Mouse (Mus musculus): ENCODE results near the gene Cited4. TPM values are rescaled to one million over a fixed set of nuclear protein-coding genes. Genes with fewer than 3 reads are reported as not detected.
A peak's percentile ranks its signal among the peaks of the same experiment; 100 is the strongest.

Cited4 gene
- not detected for polyA plus RNA-seq (2012; fragmentation: generic; extraction: Trizol)

GRCm38 (mm10) chr4:120666358-120667024 is at the start of gene Cited4:
TSS of gene Cited4 (plus strand) at chr4:120666572.
- H3K4me2 ChIP-seq (ENCODE audit: low read depth) = no peak within 1 kb of the TSS
- H3K4me3 ChIP-seq = no peak within 1 kb of the TSS

GRCm38 (mm10) chr4:120627728-120628127 is 38.6 kb upstream of the Cited4 start:
- Histone ChIP-seq H3K4me3 (no peak overlapping the region), H3ac (ENCODE audit: control insufficient read depth, insufficient read length) (no peak overlapping the region), H3K27me3 (ENCODE audit: control insufficient read depth, insufficient read depth, insufficient read length) (peaks cover 2% of the 10 kb centered on the region), H3K36me3 (ENCODE audit: control insufficient read depth, insufficient read depth) (no peaks in the 10 kb centered on the region), H3K79me2 (ENCODE audit: control insufficient read depth, insufficient read depth) (no peaks in the 10 kb centered on the region), H3K4me2 (ENCODE audit: low read depth) (no peak overlapping the region)
- TF ChIP-seq MYOG (IDR thresholded peaks at IDR 0.05; ENCODE audit: control insufficient read depth in 1 of 3, insufficient read depth in 1 of 3, insufficient read length in 2 of 3, low read depth in 2 of 3) (no peak), POLR2A (IDR thresholded peaks at IDR 0.05; ENCODE audit: insufficient read length, low read depth) (no peak), USF1 (IDR thresholded peaks at IDR 0.05; ENCODE audit: low read depth) (peak; percentile 1), REST (IDR thresholded peaks at IDR 0.05; ENCODE audit: insufficient read depth, insufficient read length) (no peak), MYOD1 (IDR thresholded peaks at IDR 0.05; ENCODE audit: control insufficient read depth in 1 of 3, insufficient read length in 2 of 3, low read depth in 2 of 3) (no peak), TCF12 (IDR thresholded peaks at IDR 0.05; ENCODE audit: insufficient read depth, poor library complexity, severe bottlenecking) (no peak), MAX (IDR thresholded peaks at IDR 0.05; ENCODE audit: low read depth) (no peak)

More at GRCm38 (mm10) chr4:120666358-120667024, at the start of gene Cited4:
- Histone ChIP-seq H3K27me3 (ENCODE audit: control insufficient read depth, insufficient read depth, insufficient read length) (peaks cover 30% of the 10 kb centered on the region), H3ac (ENCODE audit: control insufficient read depth, insufficient read length) (no peak within 1 kb of the TSS), H3K79me2 (ENCODE audit: control insufficient read depth, insufficient read depth) (no peaks in the 10 kb centered on the region), H3K36me3 (ENCODE audit: control insufficient read depth, insufficient read depth) (no peaks in the 10 kb centered on the region)
- TF ChIP-seq MYOG (IDR thresholded peaks at IDR 0.05; ENCODE audit: control insufficient read depth in 1 of 3, insufficient read depth in 1 of 3, insufficient read length in 2 of 3, low read depth in 2 of 3) (no peak), USF1 (IDR thresholded peaks at IDR 0.05; ENCODE audit: low read depth) (no peak), MYOD1 (IDR thresholded peaks at IDR 0.05; ENCODE audit: control insufficient read depth in 1 of 3, insufficient read length in 2 of 3, low read depth in 2 of 3) (no peak), REST (IDR thresholded peaks at IDR 0.05; ENCODE audit: insufficient read depth, insufficient read length) (no peak), TCF12 (IDR thresholded peaks at IDR 0.05; ENCODE audit: insufficient read depth, poor library complexity, severe bottlenecking) (no peak), MAX (IDR thresholded peaks at IDR 0.05; ENCODE audit: low read depth) (no peak), E2F4 (IDR thresholded peaks at IDR 0.05; ENCODE audit: insufficient read depth) (no peak), CEBPB (IDR thresholded peaks at IDR 0.05; ENCODE audit: insufficient read depth, poor library complexity, severe bottlenecking) (no peak)

GRCm38 (mm10) chr4:120630218-120630931 is 36.0 kb upstream of the Cited4 start:
- no peak overlapping the region for H3ac ChIP-seq (ENCODE audit: control insufficient read depth, insufficient read length)
- H3K4me3 ChIP-seq = no peak overlapping the region
- TF ChIP-seq POLR2AphosphoS2 (IDR thresholded peaks at IDR 0.05; ENCODE audit: insufficient read length, low read depth) = no peak
- TF ChIP-seq MYOD1 (IDR thresholded peaks at IDR 0.05; ENCODE audit: control insufficient read depth in 1 of 3, insufficient read length in 2 of 3, low read depth in 2 of 3) = no peak
- TF ChIP-seq TCF3 (IDR thresholded peaks at IDR 0.05; ENCODE audit: insufficient read length, low read depth) = no peak
- TF ChIP-seq E2F4 (IDR thresholded peaks at IDR 0.05; ENCODE audit: insufficient read depth) = no peak
- no peak for TF ChIP-seq TCF12 (IDR thresholded peaks at IDR 0.05; ENCODE audit: insufficient read depth, poor library complexity, severe bottlenecking)
- no peak for TF ChIP-seq SRF (IDR thresholded peaks at IDR 0.05; ENCODE audit: control insufficient read depth, insufficient read length, low read depth)
- no peak for TF ChIP-seq POLR2A (IDR thresholded peaks at IDR 0.05; ENCODE audit: insufficient read length, low read depth)
- TF ChIP-seq REST (IDR thresholded peaks at IDR 0.05; ENCODE audit: insufficient read depth, insufficient read length) = no peak
- no peak for TF ChIP-seq MYOG (IDR thresholded peaks at IDR 0.05; ENCODE audit: control insufficient read depth in 1 of 3, insufficient read depth in 1 of 3, insufficient read length in 2 of 3, low read depth in 2 of 3)
- no peak for TF ChIP-seq USF1 (IDR thresholded peaks at IDR 0.05; ENCODE audit: low read depth)
- no peak for TF ChIP-seq CEBPB (IDR thresholded peaks at IDR 0.05; ENCODE audit: insufficient read depth, poor library complexity, severe bottlenecking)
- no peak for TF ChIP-seq MAX (IDR thresholded peaks at IDR 0.05; ENCODE audit: low read depth)
- H3K79me2 ChIP-seq (ENCODE audit: control insufficient read depth, insufficient read depth) = no peaks in the 10 kb centered on the region
- H3K27me3 ChIP-seq (ENCODE audit: control insufficient read depth, insufficient read depth, insufficient read length) = no peaks in the 10 kb centered on the region
- no peak overlapping the region for H3K4me2 ChIP-seq (ENCODE audit: low read depth)
- no peaks in the 10 kb centered on the region for H3K36me3 ChIP-seq (ENCODE audit: control insufficient read depth, insufficient read depth)

GRCm38 (mm10) chr4:120631828-120632227 is 34.5 kb upstream of the Cited4 start:
- no peaks in the 10 kb centered on the region for H3K27me3 ChIP-seq (ENCODE audit: control insufficient read depth, insufficient read depth, insufficient read length)
- no peak overlapping the region for H3K4me3 ChIP-seq
- no peaks in the 10 kb centered on the region for H3K36me3 ChIP-seq (ENCODE audit: control insufficient read depth, insufficient read depth)
- H3K79me2 ChIP-seq (ENCODE audit: control insufficient read depth, insufficient read depth) = no peaks in the 10 kb centered on the region
- no peak for TF ChIP-seq E2F4 (IDR thresholded peaks at IDR 0.05; ENCODE audit: insufficient read depth)
- TF ChIP-seq MYOD1 (IDR thresholded peaks at IDR 0.05; ENCODE audit: control insufficient read depth in 1 of 3, insufficient read length in 2 of 3, low read depth in 2 of 3) = no peak
- no peak for TF ChIP-seq POLR2A (IDR thresholded peaks at IDR 0.05; ENCODE audit: insufficient read length, low read depth)
- no peak for TF ChIP-seq CEBPB (IDR thresholded peaks at IDR 0.05; ENCODE audit: insufficient read depth, poor library complexity, severe bottlenecking)
- no peak for TF ChIP-seq REST (IDR thresholded peaks at IDR 0.05; ENCODE audit: insufficient read depth, insufficient read length)
- no peak for TF ChIP-seq POLR2AphosphoS2 (IDR thresholded peaks at IDR 0.05; ENCODE audit: insufficient read length, low read depth)
- no peak for TF ChIP-seq MAX (IDR thresholded peaks at IDR 0.05; ENCODE audit: low read depth)
- no peak for TF ChIP-seq SRF (IDR thresholded peaks at IDR 0.05; ENCODE audit: control insufficient read depth, insufficient read length, low read depth)
- no peak for TF ChIP-seq TCF3 (IDR thresholded peaks at IDR 0.05; ENCODE audit: insufficient read length, low read depth)
- no peak for TF ChIP-seq TCF12 (IDR thresholded peaks at IDR 0.05; ENCODE audit: insufficient read depth, poor library complexity, severe bottlenecking)
- no peak for TF ChIP-seq USF1 (IDR thresholded peaks at IDR 0.05; ENCODE audit: low read depth)
- no peak for TF ChIP-seq MYOG (IDR thresholded peaks at IDR 0.05; ENCODE audit: control insufficient read depth in 1 of 3, insufficient read depth in 1 of 3, insufficient read length in 2 of 3, low read depth in 2 of 3)
- no peak overlapping the region for H3ac ChIP-seq (ENCODE audit: control insufficient read depth, insufficient read length)
- no peak overlapping the region for H3K4me2 ChIP-seq (ENCODE audit: low read depth)
